Mouse (Mus musculus) myocyte (in vitro differentiated cells): ENCODE measurements around the gene N4bp2l2.
"Not testable (repeated sequence)": the region's sequence is repeated elsewhere in the genome, so short reads cannot be mapped to it uniquely, and the experiment has no call there.

ENCODE experiments used
- POLR2A ChIP-seq: IDR thresholded peaks from one replicate; pipeline ENCODE4 v1.6.1; 2011; ENCODE audit warnings: low read depth, mild to moderate bottlenecking, control low read depth, moderate library complexity; ENCODE audit not compliant: insufficient read length
- POLR2AphosphoS2 ChIP-seq: IDR thresholded peaks from one replicate; pipeline ENCODE4 v1.6.1; 2011; ENCODE audit warnings: low read depth, control low read depth; ENCODE audit not compliant: insufficient read length
- TCF12 ChIP-seq: IDR thresholded peaks from one replicate; pipeline ENCODE4 v1.6.1; 2011; ENCODE audit warnings: mild to moderate bottlenecking, control low read depth; ENCODE audit not compliant: poor library complexity, insufficient read depth, severe bottlenecking

DNA sequence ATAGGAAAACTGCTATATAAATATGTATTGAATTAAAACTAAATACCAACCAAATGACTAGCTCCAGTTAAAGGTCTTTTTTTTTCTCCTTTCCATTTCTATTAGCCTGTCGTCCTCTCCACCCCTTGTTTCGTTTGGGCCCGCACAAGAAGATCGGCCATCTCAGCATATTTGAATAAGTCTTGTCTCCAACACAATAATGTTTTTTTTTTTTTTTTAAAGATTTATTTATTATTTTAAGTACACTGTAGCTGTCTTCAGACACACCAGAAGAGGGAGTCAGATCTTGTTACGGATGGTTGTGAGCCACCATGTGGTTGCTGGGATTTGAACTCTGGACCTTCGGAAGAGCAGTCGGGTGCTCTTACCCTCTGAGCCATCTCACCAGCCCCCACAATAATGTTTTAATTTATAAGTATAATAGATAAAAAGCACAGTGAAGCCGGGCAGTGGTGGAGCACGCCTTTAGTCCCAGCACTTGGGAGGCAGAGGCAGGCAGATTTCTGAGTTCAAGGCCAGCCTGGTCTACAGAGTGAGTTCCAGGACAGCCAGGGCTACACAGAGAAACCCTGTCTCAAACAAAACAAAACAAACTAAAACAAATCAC is at the start of gene N4bp2l2:
- TF ChIP-seq POLR2AphosphoS2, POLR2A, TCF12: not testable (repeated sequence)
